Mouse (Mus musculus): ENCODE measurements around the gene Lhb.
"Not testable (repeated sequence)": the region's sequence is repeated elsewhere in the genome, so short reads cannot be mapped to it uniquely, and the experiment has no call there.

The Lhb gene

GRCm38 (mm10) chr7:45420615-45420919, at the start of gene Lhb:
TSS of gene Lhb (plus strand) at chr7:45420820.
- no peak for DNase-seq

- no peak for DNase-seq
Observed at GRCm38 (mm10) chr7:45372371-45372770, 48.2 kb upstream of the Lhb start.

GRCm38 (mm10) chr7:45374620-45375019, 46.0 kb upstream of the Lhb start:
- no peak for DNase-seq

GRCm38 (mm10) chr7:45376057-45376456, 44.6 kb upstream of the Lhb start:
- no peak for DNase-seq

- DNase-seq, result no peak
Observed at GRCm38 (mm10) chr7:45386077-45386476, 34.5 kb upstream of the Lhb start.

- peak in 1 of 2 experiments; percentile 71 for DNase-seq
Observed at GRCm38 (mm10) chr7:45395129-45395541, 25.5 kb upstream of the Lhb start.

GRCm38 (mm10) chr7:45395578-45396336, 24.9 kb upstream of the Lhb start, which contains the start of gene Snrnp70:
TSS of gene Snrnp70 (minus strand) at chr7:45395742.
- peak; percentile 100 for DNase-seq

- not testable (repeated sequence) for DNase-seq
Observed at GRCm38 (mm10) chr7:45396337-45396775, 24.3 kb upstream of the Lhb start.

- no peak for DNase-seq
Observed at GRCm38 (mm10) chr7:45396787-45397186, 23.8 kb upstream of the Lhb start.

- DNase-seq, result no peak
Observed at GRCm38 (mm10) chr7:45401521-45402085, 19.0 kb upstream of the Lhb start.

GRCm38 (mm10) chr7:45403532-45404261, 16.9 kb upstream of the Lhb start:
- peak; percentile 85 to 93 for DNase-seq

- DNase-seq, result peak; percentile 72 to 85
Observed at GRCm38 (mm10) chr7:45405091-45406075, 15.2 kb upstream of the Lhb start, which contains the start of gene Kcna7. TSS of gene Kcna7 (plus strand) at chr7:45405653.

- DNase-seq, result peak; percentile 54 to 70
Observed at GRCm38 (mm10) chr7:45406157-45407156, 14.2 kb upstream of the Lhb start.

- DNase-seq, result no peak
Observed at GRCm38 (mm10) chr7:45407836-45408235, 12.8 kb upstream of the Lhb start.

- DNase-seq, result no peak
Observed at GRCm38 (mm10) chr7:45408351-45408750, 12.3 kb upstream of the Lhb start.

- no peak for DNase-seq
Observed at GRCm38 (mm10) chr7:45408949-45409348, 11.7 kb upstream of the Lhb start.

- no peak for DNase-seq
Observed at GRCm38 (mm10) chr7:45409497-45410163, 11.0 kb upstream of the Lhb start.

- DNase-seq, result no peak
Observed at GRCm38 (mm10) chr7:45412421-45412820, 8.2 kb upstream of the Lhb start.

- DNase-seq, result peak; percentile 20 to 56
Observed at GRCm38 (mm10) chr7:45413113-45413863, 7.3 kb upstream of the Lhb start, which contains the start of gene Ntf5. TSS of gene Ntf5 (plus strand) at chr7:45413695.
